Mouse (Mus musculus) bone marrow, adult 2 months (tissue): Measurements from ENCODE around the gene Spef1.
A peak's percentile ranks its signal among the peaks of the same experiment; 100 is the strongest.

Experiments used
- CTCF ChIP-seq: fragments of 200-500 bp; IDR thresholded peaks from 2 replicates; pipeline ENCODE4 v1.5.1; 2011; ENCODE audit warnings: low read length, control low read depth; ENCODE audit not compliant: control insufficient read depth, insufficient read depth
- POLR2A ChIP-seq: fragments of 200-500 bp; IDR thresholded peaks from 2 replicates; pipeline ENCODE4 v1.6.1; 2011; ENCODE audit warnings: low read depth, mild to moderate bottlenecking, control low read depth, low read length, borderline replicate concordance; ENCODE audit not compliant: control insufficient read depth

DNA sequence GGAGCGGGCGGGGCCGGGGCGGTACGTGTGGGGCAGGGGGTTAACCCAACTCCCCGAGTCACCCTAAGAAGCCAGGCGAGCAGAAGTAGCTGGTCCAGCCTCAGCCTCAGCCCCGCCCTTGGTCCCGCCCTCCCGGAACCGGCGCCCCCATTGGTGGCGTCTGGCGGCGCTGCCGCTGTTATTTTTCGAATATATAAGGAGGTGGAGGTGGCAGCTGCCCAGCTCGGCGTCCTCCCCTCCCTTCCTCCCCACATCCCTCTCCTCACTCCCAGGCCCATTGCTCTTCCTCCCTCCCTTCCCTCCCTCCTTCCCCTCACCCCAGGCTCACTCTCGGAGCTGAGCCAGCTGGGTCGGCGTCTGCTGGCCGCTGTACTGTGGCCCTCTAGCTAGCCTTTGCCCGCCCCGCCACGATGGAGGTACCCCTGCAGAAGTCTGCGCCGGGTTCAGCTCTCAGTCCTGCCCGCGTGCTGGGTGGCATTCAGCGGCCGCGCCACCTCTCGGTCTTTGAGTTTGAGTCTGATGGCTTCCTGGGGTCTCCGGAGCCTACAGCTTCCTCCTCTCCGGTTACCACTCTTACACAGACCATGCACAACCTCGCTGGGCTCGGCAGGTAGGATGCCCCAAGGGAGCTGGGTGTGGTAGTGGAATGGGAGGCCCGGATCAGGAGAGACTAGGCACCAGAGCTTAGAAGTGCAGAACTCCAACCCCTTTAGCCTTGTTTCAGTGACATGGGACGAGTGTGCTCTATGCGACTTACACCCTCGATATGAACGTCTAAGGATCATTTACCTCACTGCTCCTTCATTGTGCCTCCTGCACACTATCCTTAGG is at the start of gene Spef1, which contains the start of gene Cdc25b:
- TF ChIP-seq POLR2A (peak; percentile 99), CTCF (no peak)
